Mouse (Mus musculus) embryonic fibroblast, embryonic 13.5 days (primary cell): ENCODE data around the gene Nr5a2.

Experiments
- CTCF ChIP-seq: IDR thresholded peaks from 2 replicates; pipeline ENCODE4 v1.5.1; 2011; ENCODE audit warnings: mild to moderate bottlenecking, control low read depth, low read length, moderate library complexity, borderline replicate concordance; ENCODE audit not compliant: insufficient read depth
- POLR2A ChIP-seq: IDR thresholded peaks from 2 replicates; pipeline ENCODE4 v1.6.1; 2011; ENCODE audit warnings: low read depth, mild to moderate bottlenecking, control low read depth, low read length, moderate library complexity

GRCm38 (mm10) chr1:136974040-136974439 is 13.8 kb upstream of the Nr5a2 start:
- TF ChIP-seq CTCF (no peak), POLR2A (no peak)
